Mouse (Mus musculus) forebrain, embryonic 15.5 days (tissue): Measurements from ENCODE around the gene Ufc1. TPM values are rescaled to one million over a fixed set of nuclear protein-coding genes. Genes with fewer than 3 reads are reported as not detected.

ENCODE experiments used
- polyA plus RNA-seq: library from polyadenylated mRNA; unstranded; fragments of >200 nt; fragmentation: Nextera tagmentation; extraction: Ambion mirVana; gene quantifications from 2 replicates; pipeline ENCODE4 v1.2.1, GENCODE M21; 2015

Gene Ufc1
- polyA plus RNA-seq, 1 experiment from 2014 or later: 105 TPM

Other genes with a start within 250 kb of the Ufc1 start
- 8.7 and 8.8 TPM in 2 replicates for gene Fcgr3, start 230.1 kb downstream of the Ufc1 start, polyA plus RNA-seq
- gene Cfap126, start 181.1 kb downstream of the Ufc1 start, polyA plus RNA-seq: 4.0 and 10.3 TPM in 2 replicates
- gene Sdhc, start 144.4 kb downstream of the Ufc1 start, polyA plus RNA-seq: 211 and 213 TPM in 2 replicates
- 0.23 TPM in 1 of 2 replicates, not detected in the other for gene Mpz, start 144.3 kb downstream of the Ufc1 start, polyA plus RNA-seq
- 7.1 and 9.8 TPM in 2 replicates for gene Pcp4l1, start 98.8 kb downstream of the Ufc1 start, polyA plus RNA-seq
- 0.22 and 0.38 TPM in 2 replicates for gene Nr1i3, start 81.1 kb downstream of the Ufc1 start, polyA plus RNA-seq
- 42.0 and 46.6 TPM in 2 replicates for gene Tomm40l, start 72.5 kb downstream of the Ufc1 start, polyA plus RNA-seq
- 1.8 and 4.2 TPM in 2 replicates for gene Apoa2, start 70.0 kb downstream of the Ufc1 start, polyA plus RNA-seq
- gene Fcer1g, start 60.7 kb downstream of the Ufc1 start, polyA plus RNA-seq: 19.6 and 22.0 TPM in 2 replicates
- gene Adamts4, start 44.6 kb downstream of the Ufc1 start, polyA plus RNA-seq: 8.1 and 8.3 TPM in 2 replicates
- gene Ndufs2, start 43.6 kb downstream of the Ufc1 start, polyA plus RNA-seq: 215 and 221 TPM in 2 replicates
- 107 and 111 TPM in 2 replicates for gene B4galt3, start 24.7 kb downstream of the Ufc1 start, polyA plus RNA-seq
- 46.5 and 53.1 TPM in 2 replicates for gene Ppox, start 13.8 kb downstream of the Ufc1 start, polyA plus RNA-seq
- gene Usp21, start 7.0 kb downstream of the Ufc1 start, polyA plus RNA-seq: 132 and 135 TPM in 2 replicates
- 56.6 and 57.3 TPM in 2 replicates for gene Dedd, start 34.1 kb upstream of the Ufc1 start, polyA plus RNA-seq
- 57.8 and 62.0 TPM in 2 replicates for gene Nit1, start 50.6 kb upstream of the Ufc1 start, polyA plus RNA-seq
- 146 and 149 TPM in 2 replicates for gene Pfdn2, start 50.6 kb upstream of the Ufc1 start, polyA plus RNA-seq
- 3.8 and 4.0 TPM in 2 replicates for gene Klhdc9, start 65.8 kb upstream of the Ufc1 start, polyA plus RNA-seq
- gene Nectin4, start 75.1 kb upstream of the Ufc1 start, polyA plus RNA-seq: 0.49 and 0.74 TPM in 2 replicates
- gene Arhgap30, start 93.9 kb upstream of the Ufc1 start, polyA plus RNA-seq: 0.61 and 0.71 TPM in 2 replicates
- gene Usf1, start 116.3 kb upstream of the Ufc1 start, polyA plus RNA-seq: 229 and 235 TPM in 2 replicates
- gene Tstd1, start 123.8 kb upstream of the Ufc1 start, polyA plus RNA-seq: 12.3 and 13.0 TPM in 2 replicates
- gene F11r, start 142.5 kb upstream of the Ufc1 start, polyA plus RNA-seq: 9.6 and 10.1 TPM in 2 replicates
- gene Alyref2, start 208.5 kb upstream of the Ufc1 start, polyA plus RNA-seq: 31.8 and 32.8 TPM in 2 replicates
- gene Itln1, start 240.3 kb upstream of the Ufc1 start, polyA plus RNA-seq: not detected in 2 replicates